Mouse (Mus musculus): Measurements from ENCODE around the gene Mlana. TPM values are rescaled to one million over a fixed set of nuclear protein-coding genes. Genes with fewer than 3 reads are reported as not detected.

Gene Mlana
- total RNA-seq, 1 experiment = 3.0 TPM

DNA sequence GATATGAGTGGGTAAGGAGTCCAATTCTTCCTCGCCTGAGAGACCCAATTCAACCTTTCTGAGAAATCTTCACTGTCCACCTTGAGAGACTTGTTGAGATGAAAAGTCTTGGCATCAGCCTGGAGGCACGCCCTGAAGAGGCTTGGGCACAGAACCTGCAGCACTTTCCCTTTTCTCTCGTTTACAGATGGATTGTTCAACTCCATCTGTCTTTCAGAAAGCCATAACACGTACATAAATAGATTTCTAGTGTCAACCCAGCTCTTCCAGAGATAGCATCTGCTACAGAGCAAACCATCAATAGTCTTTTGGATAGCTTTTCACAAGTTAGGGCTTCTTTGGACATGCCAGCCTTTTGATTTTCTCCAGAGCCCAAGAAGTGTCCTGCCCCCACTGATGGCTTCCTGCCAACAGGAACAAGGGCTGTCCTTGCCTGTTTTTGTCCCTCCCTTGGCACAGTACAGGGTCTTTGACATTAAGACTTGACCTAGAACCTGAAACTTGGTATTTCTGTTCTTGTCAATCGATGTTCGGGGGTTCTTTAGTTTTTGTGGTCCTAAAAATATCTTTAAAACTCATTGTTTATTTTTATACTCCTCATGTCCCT lies 35.5 kb upstream of the Mlana start:
- no peaks in the 10 kb centered on the region for H3K9me3 ChIP-seq (ENCODE audit: control insufficient read depth, insufficient read depth, low read depth, low read length)
- no peak overlapping the region for H3K9ac ChIP-seq (ENCODE audit: insufficient read depth, low read depth, low read length, poor library complexity, severe bottlenecking)
- H3K4me3 ChIP-seq (ENCODE audit: insufficient read depth in 1 of 2, low read depth in 1 of 2, low read length in 2 of 2, poor library complexity in 1 of 2, severe bottlenecking in 1 of 2) = no peak overlapping the region
- H3K4me1 ChIP-seq (ENCODE audit: control insufficient read depth in 2 of 2, insufficient read depth in 2 of 2, low read length in 2 of 2, poor library complexity in 1 of 2) = peaks cover 3 to 25% of the 10 kb centered on the region in 2 experiments; a peak in 3 of 4 replicates
- DNase-seq (ENCODE audit: low read depth, low spot score) = no peak
- no peak overlapping the region for H3K27ac ChIP-seq (ENCODE audit: insufficient read depth, low read depth, low read length, poor library complexity, severe bottlenecking)
- no peaks in the 10 kb centered on the region for H3K36me3 ChIP-seq (ENCODE audit: control insufficient read depth, insufficient read depth, low read length, poor library complexity, severe bottlenecking)
- no peak for TF ChIP-seq ZNF384 (IDR thresholded peaks at IDR 0.05; ENCODE audit: low read depth, low read length)
- no peak for TF ChIP-seq HCFC1 (IDR thresholded peaks at IDR 0.05; ENCODE audit: borderline replicate concordance, insufficient read depth, low read length)
- no peak for TF ChIP-seq CHD2 (IDR thresholded peaks at IDR 0.05; ENCODE audit: low read depth, low read length)
- TF ChIP-seq MAFK (IDR thresholded peaks at IDR 0.05; ENCODE audit: insufficient read depth, low read depth, low read length) = no peak
- no peak for TF ChIP-seq ZC3H11A (IDR thresholded peaks at IDR 0.05; ENCODE audit: borderline replicate concordance, low read depth, low read length)
- in situ Hi-C loops (cut with MboI; ENCODE audit: low sequenced_read_pairs in 2 of 2, unreplicated experiment in 2 of 2) = no loop called here

DNA sequence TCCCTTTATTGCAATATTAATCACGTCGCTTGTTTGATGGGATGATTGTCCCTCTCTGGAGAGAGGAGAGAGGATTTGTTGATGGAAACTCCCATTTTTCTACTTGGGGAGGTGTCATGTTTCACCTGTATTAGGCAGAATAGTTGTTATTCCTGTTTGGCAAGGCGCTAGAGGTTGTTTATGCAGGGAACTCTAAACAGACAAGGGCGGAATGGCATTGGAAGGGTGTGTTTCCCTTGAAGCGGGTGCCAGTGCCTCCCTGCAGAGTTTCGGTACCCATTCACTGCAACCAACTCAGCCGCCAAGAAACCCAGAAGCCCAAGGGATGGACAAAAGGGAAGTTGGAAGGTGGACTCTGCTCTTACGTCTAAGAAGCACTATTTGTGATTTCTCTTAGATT lies 33.8 kb upstream of the Mlana start:
- H3K9me3 ChIP-seq (ENCODE audit: control insufficient read depth, insufficient read depth, low read depth, low read length) = no peaks in the 10 kb centered on the region
- no peak for DNase-seq (ENCODE audit: low read depth, low spot score)
- H3K36me3 ChIP-seq (ENCODE audit: control insufficient read depth, insufficient read depth, low read length, poor library complexity, severe bottlenecking) = no peaks in the 10 kb centered on the region
- no peak overlapping the region for H3K9ac ChIP-seq (ENCODE audit: insufficient read depth, low read depth, low read length, poor library complexity, severe bottlenecking)
- TF ChIP-seq HCFC1 (IDR thresholded peaks at IDR 0.05; ENCODE audit: borderline replicate concordance, insufficient read depth, low read length) (no peak), ZNF384 (IDR thresholded peaks at IDR 0.05; ENCODE audit: low read depth, low read length) (no peak)
- in situ Hi-C loops (cut with MboI; ENCODE audit: low sequenced_read_pairs in 2 of 2, unreplicated experiment in 2 of 2) = no loop called here
- no peak overlapping the region for H3K27ac ChIP-seq (ENCODE audit: insufficient read depth, low read depth, low read length, poor library complexity, severe bottlenecking)
- H3K4me1 ChIP-seq (ENCODE audit: control insufficient read depth in 2 of 2, insufficient read depth in 2 of 2, low read length in 2 of 2, poor library complexity in 1 of 2) = peaks cover 7 to 26% of the 10 kb centered on the region in 2 experiments; a peak in 3 of 4 replicates
- H3K4me3 ChIP-seq (ENCODE audit: insufficient read depth in 1 of 2, low read depth in 1 of 2, low read length in 2 of 2, poor library complexity in 1 of 2, severe bottlenecking in 1 of 2) = peak overlapping the region; percentile 18 to 65; a peak in 2 of 4 replicates

DNA sequence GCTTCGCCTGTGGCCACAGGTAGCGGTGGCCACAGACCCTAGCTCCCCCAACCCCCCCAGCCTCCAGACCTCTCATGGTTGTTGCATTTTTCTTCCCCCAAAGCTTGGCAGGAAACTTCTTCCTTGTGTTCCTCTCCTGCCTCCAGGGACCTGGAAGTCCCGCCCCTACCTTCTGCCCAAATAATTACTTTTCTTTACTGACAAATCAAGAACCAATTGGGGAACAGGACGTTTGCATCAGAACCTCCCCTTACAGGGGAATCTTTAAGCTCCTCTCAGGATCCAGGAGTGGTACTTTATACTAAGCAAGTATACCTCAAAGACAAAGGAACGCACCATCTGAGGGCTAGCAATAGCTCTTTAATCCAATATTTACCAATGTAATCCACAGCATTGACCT lies 32.7 kb upstream of the Mlana start:
- no peak for DNase-seq (ENCODE audit: low read depth, low spot score)
- in situ Hi-C loops (cut with MboI; ENCODE audit: low sequenced_read_pairs in 2 of 2, unreplicated experiment in 2 of 2) = no loop called here
- Histone ChIP-seq H3K4me1 (ENCODE audit: control insufficient read depth in 2 of 2, insufficient read depth in 2 of 2, low read length in 2 of 2, poor library complexity in 1 of 2) (peaks cover 7 to 22% of the 10 kb centered on the region in 2 experiments; a peak in 3 of 4 replicates), H3K9ac (ENCODE audit: insufficient read depth, low read depth, low read length, poor library complexity, severe bottlenecking) (peak overlapping the region; percentile 73), H3K27ac (ENCODE audit: insufficient read depth, low read depth, low read length, poor library complexity, severe bottlenecking) (0 out of 2 replicates have a peak overlapping the region, but pooled peaks have one; percentile 5), H3K4me3 (ENCODE audit: insufficient read depth in 1 of 2, low read depth in 1 of 2, low read length in 2 of 2, poor library complexity in 1 of 2, severe bottlenecking in 1 of 2) (peak overlapping the region; percentile 65 to 83), H3K9me3 (ENCODE audit: control insufficient read depth, insufficient read depth, low read depth, low read length) (no peaks in the 10 kb centered on the region), H3K36me3 (ENCODE audit: control insufficient read depth, insufficient read depth, low read length, poor library complexity, severe bottlenecking) (no peaks in the 10 kb centered on the region)
- TF ChIP-seq ZNF384 (IDR thresholded peaks at IDR 0.05; ENCODE audit: low read depth, low read length) (no peak), ZC3H11A (IDR thresholded peaks at IDR 0.05; ENCODE audit: borderline replicate concordance, low read depth, low read length) (no peak), CHD2 (IDR thresholded peaks at IDR 0.05; ENCODE audit: low read depth, low read length) (no peak), MAFK (IDR thresholded peaks at IDR 0.05; ENCODE audit: insufficient read depth, low read depth, low read length) (no peak), HCFC1 (IDR thresholded peaks at IDR 0.05; ENCODE audit: borderline replicate concordance, insufficient read depth, low read length) (no peak)

DNA sequence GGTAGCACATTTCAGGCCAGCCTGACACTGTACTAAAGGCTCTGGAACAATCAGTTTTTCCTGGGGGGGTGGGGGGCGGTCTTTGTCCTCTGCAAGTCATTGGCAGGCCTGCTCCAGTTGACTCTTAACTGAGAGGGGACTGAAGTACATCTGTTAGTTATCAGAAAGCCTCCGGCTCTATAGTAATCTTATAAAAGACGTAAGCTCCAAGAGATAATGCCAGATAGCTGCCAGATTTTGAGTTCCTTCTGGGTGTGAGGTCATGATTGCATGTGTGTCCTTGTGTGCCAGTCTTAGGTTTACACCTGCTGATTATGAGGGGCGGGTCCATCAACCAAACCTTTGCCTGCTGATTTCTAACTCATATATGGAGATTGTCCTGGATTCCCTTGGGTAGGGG lies 31.5 kb upstream of the Mlana start:
- no peak for DNase-seq (ENCODE audit: low read depth, low spot score)
- H3K27ac ChIP-seq (ENCODE audit: insufficient read depth, low read depth, low read length, poor library complexity, severe bottlenecking) = no peak overlapping the region

More for the DNA sequence above, 31.5 kb upstream of the Mlana start:
- in situ Hi-C loops (cut with MboI; ENCODE audit: low sequenced_read_pairs in 2 of 2, unreplicated experiment in 2 of 2) = no loop called here
- TF ChIP-seq CHD2 (IDR thresholded peaks at IDR 0.05; ENCODE audit: low read depth, low read length) (no peak), HCFC1 (IDR thresholded peaks at IDR 0.05; ENCODE audit: borderline replicate concordance, insufficient read depth, low read length) (no peak), MAFK (IDR thresholded peaks at IDR 0.05; ENCODE audit: insufficient read depth, low read depth, low read length) (no peak), ZC3H11A (IDR thresholded peaks at IDR 0.05; ENCODE audit: borderline replicate concordance, low read depth, low read length) (no peak), ZNF384 (IDR thresholded peaks at IDR 0.05; ENCODE audit: low read depth, low read length) (no peak)
- Histone ChIP-seq H3K9me3 (ENCODE audit: control insufficient read depth, insufficient read depth, low read depth, low read length) (no peaks in the 10 kb centered on the region), H3K4me1 (ENCODE audit: control insufficient read depth in 2 of 2, insufficient read depth in 2 of 2, low read length in 2 of 2, poor library complexity in 1 of 2) (peaks cover 7 to 22% of the 10 kb centered on the region in 2 experiments; a peak in 3 of 4 replicates), H3K9ac (ENCODE audit: insufficient read depth, low read depth, low read length, poor library complexity, severe bottlenecking) (no peak overlapping the region), H3K4me3 (ENCODE audit: insufficient read depth in 1 of 2, low read depth in 1 of 2, low read length in 2 of 2, poor library complexity in 1 of 2, severe bottlenecking in 1 of 2) (no peak overlapping the region), H3K36me3 (ENCODE audit: control insufficient read depth, insufficient read depth, low read length, poor library complexity, severe bottlenecking) (no peaks in the 10 kb centered on the region)
